In the genomic region with DNA sequence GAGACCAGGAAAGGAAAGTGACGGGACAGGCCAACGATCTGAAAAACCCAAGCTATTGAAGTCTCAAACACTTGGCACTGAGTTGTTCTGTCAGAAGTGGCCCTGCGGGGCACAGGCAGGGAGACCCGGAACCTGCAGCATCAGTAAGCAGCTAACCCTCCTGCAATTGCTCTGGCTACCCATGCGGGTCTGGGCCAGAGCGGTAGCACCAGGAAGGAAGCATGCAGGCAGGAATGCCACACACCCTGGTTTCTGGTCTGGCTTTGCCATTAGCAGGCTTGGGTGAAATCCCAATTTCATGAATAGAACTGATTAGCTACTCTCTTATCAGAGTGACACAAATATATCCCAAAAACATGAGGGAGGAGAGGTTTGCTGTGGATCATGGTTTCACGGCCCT, we compare ENCODE assay signal across 8 mouse cellular contexts. TPM values are rescaled to one million over a fixed set of nuclear protein-coding genes. Genes with fewer than 3 reads are reported as not detected.
DNase-seq lines count a peak whose midpoint lies in the region; ATAC-seq and TF ChIP-seq lines count a peak whose summit lies in the region.
"Had no signal": no experiment of that assay in that cellular context is flagged by ENCODE, and none has a peak within 500 bp of the region (broad histone marks: within the 10 kb centered on the region; RNA-seq: fewer than 3 reads in every experiment).

No protein-coding gene starts in this region.

- H3K9me3 ChIP-seq in lung, embryonic 14.5 days (ENCODE audit: low read depth, low read length): no peaks in the 10 kb centered on the region
- no peaks in the 10 kb centered on the region for H3K9me3 ChIP-seq in embryonic facial prominence, embryonic 13.5 days
- H3K9me3 ChIP-seq in heart, embryonic 10.5 days: no peaks in the 10 kb centered on the region
- no peaks in the 10 kb centered on the region for H3K9me3 ChIP-seq in liver, embryonic 15.5 days (replicated peaks)

- WGBS in lung, embryonic 14.5 days: 64% methylated on average over 7 of the region's 7 CpGs
- 59% methylated on average over 7 of the region's 7 CpGs for WGBS in embryonic facial prominence, embryonic 13.5 days
- 57% methylated on average over 7 of the region's 7 CpGs for WGBS in heart, embryonic 10.5 days
- 48% methylated on average over 7 of the region's 7 CpGs for whole genome bisulfite sequencing in liver, embryonic 15.5 days (ENCODE audit: insufficient replicate concordance)

- H3K27ac ChIP-seq in lung, embryonic 14.5 days (ENCODE audit: low read depth): no peak overlapping the region
- H3K27ac ChIP-seq in embryonic facial prominence, embryonic 13.5 days: peak overlapping the region; percentile 51
- H3K27ac ChIP-seq in heart, embryonic 10.5 days: peak overlapping the region; percentile 62; the same call in 1 of the 2 replicates
- peak overlapping the region; percentile 78 for H3K27ac ChIP-seq in liver, embryonic 15.5 days (replicated peaks)
- H3K27ac ChIP-seq: macrophage had no signal

- no peaks in the 10 kb centered on the region for H3K4me1 ChIP-seq in lung, embryonic 14.5 days (ENCODE audit: insufficient read depth)
- H3K4me1 ChIP-seq in embryonic facial prominence, embryonic 13.5 days: peaks cover 17% of the 10 kb centered on the region
- peaks cover 13% of the 10 kb centered on the region for H3K4me1 ChIP-seq in heart, embryonic 10.5 days
- H3K4me1 ChIP-seq in liver, embryonic 15.5 days (replicated peaks): peaks cover 25% of the 10 kb centered on the region

- ATAC-seq in lung, embryonic 14.5 days (ENCODE audit: insufficient read depth): 0 out of 2 replicates have a peak, but pooled peaks have one; percentile 11
- ATAC-seq in embryonic facial prominence, embryonic 13.5 days (ENCODE audit: insufficient number of reproducible peaks, insufficient read depth, low FRiP score, low TSS enrichment, low read depth): no peak
- no peak for ATAC-seq in liver, embryonic 15.5 days (ENCODE audit: insufficient read depth)

- H3K9ac ChIP-seq in lung, embryonic 14.5 days: no peak overlapping the region
- H3K9ac ChIP-seq in embryonic facial prominence, embryonic 13.5 days: no peak overlapping the region
- H3K9ac ChIP-seq in liver, embryonic 15.5 days: no peak overlapping the region

- no peak for DNase-seq in lung, embryonic 14.5 days
- no peak for DNase-seq in lung, postnatal 25 days (ENCODE audit: low spot score)
- DNase-seq in heart, embryonic 10.5 days (ENCODE audit: low spot score): no peak
- no peak for DNase-seq in adrenal gland, postnatal 14 days
- no peak for DNase-seq in c-Kit-positive CD71-positive TER-119-positive erythroid progenitor cells, embryonic 14.5 days (ENCODE audit: low spot score)

- no peaks in the 10 kb centered on the region for H3K27me3 ChIP-seq in lung, embryonic 14.5 days (ENCODE audit: insufficient read depth, low read length)
- H3K27me3 ChIP-seq in embryonic facial prominence, embryonic 13.5 days: no peaks in the 10 kb centered on the region
- H3K27me3 ChIP-seq in heart, embryonic 10.5 days (ENCODE audit: insufficient read depth, poor library complexity, severe bottlenecking): no peaks in the 10 kb centered on the region
- no peaks in the 10 kb centered on the region for H3K27me3 ChIP-seq in liver, embryonic 15.5 days

- no peak overlapping the region for H3K4me3 ChIP-seq in lung, embryonic 14.5 days (ENCODE audit: low read depth, low read length)
- no peak overlapping the region for H3K4me3 ChIP-seq in embryonic facial prominence, embryonic 13.5 days
- no peak overlapping the region for H3K4me3 ChIP-seq in heart, embryonic 10.5 days
- no peak overlapping the region for H3K4me3 ChIP-seq in liver, embryonic 15.5 days (replicated peaks)

- peaks cover 31% of the 10 kb centered on the region for H3K36me3 ChIP-seq in lung, embryonic 14.5 days (ENCODE audit: insufficient read depth)
- H3K36me3 ChIP-seq in embryonic facial prominence, embryonic 13.5 days: peaks cover 26% of the 10 kb centered on the region
- H3K36me3 ChIP-seq in heart, embryonic 10.5 days: peaks cover 18% of the 10 kb centered on the region
- H3K36me3 ChIP-seq in liver, embryonic 15.5 days (replicated peaks): peaks cover 32% of the 10 kb centered on the region

- no peak overlapping the region for H3K4me2 ChIP-seq in lung, embryonic 14.5 days
- peak overlapping the region; percentile 52; the same call in 1 of the 2 replicates for H3K4me2 ChIP-seq in embryonic facial prominence, embryonic 13.5 days
- H3K4me2 ChIP-seq in liver, embryonic 15.5 days: peak overlapping the region; percentile 83

- no peak for TF ChIP-seq CTCF in lung, embryonic 14.5 days (IDR thresholded peaks at IDR 0.05; ENCODE audit: low read depth)

RNA-seq across cellular contexts. Expression of gene Rgcc, which starts 30.5 kb away (rescaled TPM):
- polyA plus RNA-seq in lung, embryonic 14.5 days (2014; fragmentation: Nextera tagmentation; extraction: Ambion mirVana): 137 and 142 TPM in 2 replicates
- 46.1 and 52.6 TPM in 2 replicates for polyA plus RNA-seq in embryonic facial prominence, embryonic 13.5 days (2015; fragmentation: Nextera tagmentation; extraction: Ambion mirVana)
- polyA plus RNA-seq in heart, embryonic 10.5 days (2016; fragmentation: Nextera tagmentation; extraction: Ambion mirVana): 16.0 and 17.0 TPM in 2 replicates
- 291 and 294 TPM in 2 replicates for polyA plus RNA-seq in liver, embryonic 15.5 days (2015; fragmentation: Nextera tagmentation; extraction: Ambion mirVana)
- total RNA-seq in adrenal gland, postnatal 14 days (2021): 172 and 203 TPM in 2 replicates

RNA-seq across cellular contexts. Expression of gene Naa16, which starts 58.6 kb away (rescaled TPM):
- 44.1 and 47.5 TPM in 2 replicates for polyA plus RNA-seq in lung, embryonic 14.5 days (2014; fragmentation: Nextera tagmentation; extraction: Ambion mirVana)
- 51.0 and 51.6 TPM in 2 replicates for polyA plus RNA-seq in embryonic facial prominence, embryonic 13.5 days (2015; fragmentation: Nextera tagmentation; extraction: Ambion mirVana)
- polyA plus RNA-seq in heart, embryonic 10.5 days (2016; fragmentation: Nextera tagmentation; extraction: Ambion mirVana): 27.1 and 30.2 TPM in 2 replicates
- polyA plus RNA-seq in liver, embryonic 15.5 days (2015; fragmentation: Nextera tagmentation; extraction: Ambion mirVana): 24.4 and 26.5 TPM in 2 replicates
- total RNA-seq in adrenal gland, postnatal 14 days (2021): 22.5 and 22.9 TPM in 2 replicates
